Mouse (Mus musculus) kidney, adult 8-10 months (tissue): ENCODE measurements at regions not wholly inside any gene's neighbourhood (a gene's known extent, or its start where the extent isn't known, plus 50 kb on each side); places are given as distances from the start of the nearest gene placed in this dataset.

Experiments used
- DNase-seq, 2 experiments: peaks; one replicate each; pipeline ENCODE4 v3.0.0; 2022

DNA sequence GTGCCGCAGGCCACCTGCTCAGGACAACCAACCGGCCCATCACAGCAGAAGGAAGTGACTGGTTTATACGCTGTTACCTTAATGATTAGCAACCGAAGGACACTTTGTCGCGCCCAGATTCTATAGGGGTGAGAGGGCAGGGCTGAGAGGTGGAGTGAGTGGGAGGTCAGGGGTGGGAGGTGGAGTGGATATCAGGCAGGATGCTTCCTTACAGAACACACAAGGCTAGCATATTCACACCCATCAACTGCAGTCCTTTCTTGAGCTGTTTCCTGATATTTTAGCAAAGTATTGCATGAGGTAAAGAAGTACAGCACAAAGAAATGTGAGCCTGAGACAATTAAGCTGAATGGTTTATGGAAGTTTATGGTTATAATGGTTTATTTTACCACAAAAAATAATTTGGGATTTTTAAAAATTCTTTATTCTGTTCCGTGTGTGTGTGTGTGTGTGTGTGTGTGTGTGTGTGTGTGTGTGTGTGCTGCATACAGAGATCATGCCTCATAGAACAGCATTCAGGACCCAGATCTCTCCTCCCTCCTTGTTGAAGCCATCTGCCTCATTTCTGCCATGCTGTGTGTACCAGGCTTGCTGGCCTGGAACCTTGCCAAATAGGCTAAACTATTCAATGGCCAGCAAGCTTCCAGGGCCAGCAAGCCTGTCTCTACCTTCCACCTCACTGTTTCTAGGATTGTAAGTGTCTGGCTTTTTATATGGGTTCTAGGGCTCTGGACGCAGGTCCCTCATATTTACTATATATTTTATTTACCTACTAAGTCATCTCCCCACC, 190.5 kb downstream of the Prkcq start:
- DNase-seq, result peak in 1 of 2 experiments; percentile 19

GRCm38 (mm10) chr2:11359280-11359679, 187.4 kb downstream of the Prkcq start:
- no peak for DNase-seq

- DNase-seq, result no peak
Observed at GRCm38 (mm10) chr2:11356714-11357113, 184.8 kb downstream of the Prkcq start.

- DNase-seq, result no peak
Observed at GRCm38 (mm10) chr2:11355594-11355993, 183.7 kb downstream of the Prkcq start.
